In genomic region chr4:65589780-65590179, GRCm38 (mm10) we compare ENCODE assay signal across 8 mouse cellular contexts. TPM values are rescaled to one million over a fixed set of nuclear protein-coding genes. Genes with fewer than 3 reads are reported as not detected.
DNase-seq lines count a peak whose midpoint lies in the region; ATAC-seq and TF ChIP-seq lines count a peak whose summit lies in the region.

No protein-coding gene starts in this region.

- ATAC-seq in heart, embryonic 11.5 days (replicated peaks; ENCODE audit: insufficient number of reproducible peaks, low FRiP score, low TSS enrichment): no peak
- peak; percentile 73 for ATAC-seq in hindbrain, embryonic 12.5 days (ENCODE audit: low FRiP score)
- ATAC-seq in lung, embryonic 15.5 days (ENCODE audit: borderline replicate concordance, extremely low read depth, low FRiP score, low TSS enrichment): peak; percentile 27; the same call in 1 of the 2 replicates
- ATAC-seq in inflammation-experienced regulatory T-cells, adult 6 months: no peak

- no peaks in the 10 kb centered on the region for H3K9me3 ChIP-seq in heart, embryonic 11.5 days (replicated peaks; ENCODE audit: control insufficient read depth, low read length)
- H3K9me3 ChIP-seq in ES-Bruce4 (replicated peaks; ENCODE audit: control insufficient read depth, insufficient read depth, low read length, poor library complexity, severe bottlenecking): no peaks in the 10 kb centered on the region
- no peaks in the 10 kb centered on the region for H3K9me3 ChIP-seq in hindbrain, embryonic 12.5 days (replicated peaks)
- H3K9me3 ChIP-seq in lung, embryonic 15.5 days: no peaks in the 10 kb centered on the region

- TF ChIP-seq CTCF in ES-Bruce4 (IDR thresholded peaks at IDR 0.05; ENCODE audit: low read depth, low read length): peak; percentile 6

- no peak overlapping the region for H3K4me3 ChIP-seq in heart, embryonic 11.5 days (ENCODE audit: low read depth, low read length)
- H3K4me3 ChIP-seq in ES-Bruce4 (ENCODE audit: low read depth, low read length): no peak overlapping the region
- no peak overlapping the region for H3K4me3 ChIP-seq in hindbrain, embryonic 12.5 days
- H3K4me3 ChIP-seq in lung, embryonic 15.5 days: no peak overlapping the region

- H3K9ac ChIP-seq in heart, embryonic 11.5 days (ENCODE audit: low read depth, low read length): no peak overlapping the region
- H3K9ac ChIP-seq in ES-Bruce4 (ENCODE audit: low read depth, poor library complexity, severe bottlenecking): no peak overlapping the region
- no peak overlapping the region for H3K9ac ChIP-seq in hindbrain, embryonic 12.5 days
- no peak overlapping the region for H3K9ac ChIP-seq in lung, embryonic 15.5 days

- H3K27ac ChIP-seq in heart, embryonic 11.5 days (ENCODE audit: low read depth, low read length): no peak overlapping the region
- no peak overlapping the region for H3K27ac ChIP-seq in ES-Bruce4 (ENCODE audit: insufficient read depth, low read length)
- no peak overlapping the region for H3K27ac ChIP-seq in hindbrain, embryonic 12.5 days
- no peak overlapping the region for H3K27ac ChIP-seq in lung, embryonic 15.5 days

- TF ChIP-seq EP300 in ES-Bruce4 (IDR thresholded peaks at IDR 0.05; ENCODE audit: insufficient read depth, low read depth, low read length): no peak

- no peaks in the 10 kb centered on the region for H3K4me1 ChIP-seq in heart, embryonic 11.5 days (ENCODE audit: control insufficient read depth, insufficient read depth, low read length)
- H3K4me1 ChIP-seq in ES-Bruce4 (ENCODE audit: control insufficient read depth, insufficient read depth, low read length): no peaks in the 10 kb centered on the region
- no peaks in the 10 kb centered on the region; the same call in 1 of the 2 replicates for H3K4me1 ChIP-seq in hindbrain, embryonic 12.5 days
- H3K4me1 ChIP-seq in lung, embryonic 15.5 days: no peaks in the 10 kb centered on the region

- H3K36me3 ChIP-seq in heart, embryonic 11.5 days (ENCODE audit: control insufficient read depth, insufficient read depth, low read length): no peaks in the 10 kb centered on the region
- no peaks in the 10 kb centered on the region for H3K36me3 ChIP-seq in ES-Bruce4 (ENCODE audit: control insufficient read depth, insufficient read depth, low read length, poor library complexity, severe bottlenecking)
- H3K36me3 ChIP-seq in hindbrain, embryonic 12.5 days: no peaks in the 10 kb centered on the region
- no peaks in the 10 kb centered on the region for H3K36me3 ChIP-seq in lung, embryonic 15.5 days

- no peak for TF ChIP-seq POLR2A in ES-Bruce4 (IDR thresholded peaks at IDR 0.05; ENCODE audit: insufficient read depth, low read length)

- H3K27me3 ChIP-seq in heart, embryonic 11.5 days (ENCODE audit: control insufficient read depth, insufficient read depth, low read length): no peaks in the 10 kb centered on the region
- no peaks in the 10 kb centered on the region; the same call in 1 of the 2 replicates for H3K27me3 ChIP-seq in ES-Bruce4 (ENCODE audit: control insufficient read depth, insufficient read depth, low read length, poor library complexity, severe bottlenecking)
- H3K27me3 ChIP-seq in hindbrain, embryonic 12.5 days: no peaks in the 10 kb centered on the region
- H3K27me3 ChIP-seq in lung, embryonic 15.5 days: no peaks in the 10 kb centered on the region

- no peak overlapping the region for H3K4me2 ChIP-seq in heart, embryonic 11.5 days
- no peak overlapping the region for H3K4me2 ChIP-seq in hindbrain, embryonic 12.5 days (replicated peaks)
- no peak overlapping the region for H3K4me2 ChIP-seq in lung, embryonic 15.5 days

- DNase-seq in heart, adult 18-20 months: peak; percentile 31 to 68
- DNase-seq in embryo, embryonic 11.5 days (ENCODE audit: low read depth, low spot score): peak; percentile 54
- peak; percentile 77 for DNase-seq in retina, postnatal 1 day

RNA-seq across cellular contexts. Expression of gene Trim32, which starts 15.0 kb away (rescaled TPM):
- 10 to 100 TPM; 15.0 to 16.9 TPM for total RNA-seq in heart, adult 18-20 months (2021)
- 35.7 and 37.0 TPM in 2 replicates for polyA plus RNA-seq in heart, embryonic 11.5 days (2014; fragmentation: Nextera tagmentation; extraction: Ambion mirVana)
- 18.5 and 21.8 TPM in 2 replicates for polyA plus RNA-seq in ES-Bruce4 (2011; ENCODE audit: insufficient read depth, insufficient read length, low read depth, missing spikeins)
- 86.1 and 92.1 TPM in 2 replicates for polyA plus RNA-seq in hindbrain, embryonic 12.5 days (2016; fragmentation: Nextera tagmentation; extraction: Ambion mirVana)
- polyA plus RNA-seq in lung, embryonic 15.5 days (2015; fragmentation: Nextera tagmentation; extraction: Ambion mirVana): 46.1 and 46.2 TPM in 2 replicates
- 10 to 100 TPM; 14.1 to 14.9 (median 14.4) TPM for polyA plus RNA-seq in inflammation-experienced regulatory T-cells, adult 6 months (2017; shearing (Covaris generic))

Comparison
In these comparisons a context has a peak if more than half of its experiments do, and no peak if none do; other contexts are left out.
1. ATAC-seq: peak in hindbrain, embryonic 12.5 days (single experiment) and lung, embryonic 15.5 days (single experiment); none in heart, embryonic 11.5 days (single experiment) and inflammation-experienced regulatory T-cells, adult 6 months (single experiment).
2. Peak in every context shown above with its lines, with median percentiles within 50 percentile points of each other: DNase-seq.